In genomic region chr2:37758343-37759015, GRCm38 (mm10) we compare ENCODE assay signal across 8 mouse cellular contexts. TPM values are rescaled to one million over a fixed set of nuclear protein-coding genes. Genes with fewer than 3 reads are reported as not detected.
DNase-seq lines count a peak whose midpoint lies in the region; ATAC-seq and TF ChIP-seq lines count a peak whose summit lies in the region.

No protein-coding gene starts in this region.

- peak overlapping the region; percentile 21; the same call in 1 of the 2 replicates for H3K4me2 ChIP-seq in kidney, postnatal 0 days (ENCODE audit: low read length)
- peak overlapping the region; percentile 27 for H3K4me2 ChIP-seq in forebrain, embryonic 12.5 days

- no peak for TF ChIP-seq CTCF in kidney, postnatal 0 days (IDR thresholded peaks at IDR 0.05; ENCODE audit: low read depth)
- TF ChIP-seq CTCF in lung, adult 2 months (IDR thresholded peaks at IDR 0.05; ENCODE audit: insufficient read depth, low read length) = no peak

- no peak overlapping the region for H3K4me3 ChIP-seq in kidney, postnatal 0 days (replicated peaks; ENCODE audit: low read depth, low read length)
- 0 out of 2 replicates have a peak overlapping the region, but pooled peaks have one; percentile 13 for H3K4me3 ChIP-seq in forebrain, embryonic 12.5 days (replicated peaks)
- H3K4me3 ChIP-seq in lung, adult 2 months (replicated peaks; ENCODE audit: extremely low read depth, low read depth, low read length) = no peak overlapping the region

- ATAC-seq in kidney, postnatal 0 days (replicated peaks; ENCODE audit: low FRiP score, low read depth) = no peak; the same call in 1 of the 2 replicates
- ATAC-seq in forebrain, embryonic 12.5 days (ENCODE audit: low FRiP score) = peak; percentile 52; the same call in 1 of the 2 replicates

- 21% methylated on average over 21 of the region's 21 CpGs for WGBS in kidney, postnatal 0 days
- WGBS in forebrain, embryonic 12.5 days = 12% methylated on average over 21 of the region's 21 CpGs
- WGBS in lung, adult 2 months = 43% methylated on average over 21 of the region's 21 CpGs

- H3K36me3 ChIP-seq in kidney, postnatal 0 days (ENCODE audit: insufficient read depth, low read length) = no peaks in the 10 kb centered on the region
- no peaks in the 10 kb centered on the region for H3K36me3 ChIP-seq in forebrain, embryonic 12.5 days (replicated peaks)

- no peak for TF ChIP-seq POLR2A in lung, adult 2 months (IDR thresholded peaks at IDR 0.05; ENCODE audit: borderline replicate concordance, extremely low read depth, low read depth, low read length)

- no peaks in the 10 kb centered on the region; the same call in 1 of the 2 replicates for H3K4me1 ChIP-seq in kidney, postnatal 0 days (replicated peaks; ENCODE audit: insufficient read depth, low read length)
- H3K4me1 ChIP-seq in forebrain, embryonic 12.5 days = peaks cover 15% of the 10 kb centered on the region
- H3K4me1 ChIP-seq in lung, adult 2 months (ENCODE audit: control insufficient read depth, insufficient read depth, low read length) = no peaks in the 10 kb centered on the region

- no peaks in the 10 kb centered on the region for H3K9me3 ChIP-seq in kidney, postnatal 0 days (replicated peaks; ENCODE audit: low read length)
- no peaks in the 10 kb centered on the region for H3K9me3 ChIP-seq in forebrain, embryonic 12.5 days

- H3K27me3 ChIP-seq in kidney, postnatal 0 days (ENCODE audit: insufficient read depth, low read length) = no peaks in the 10 kb centered on the region
- H3K27me3 ChIP-seq in forebrain, embryonic 12.5 days = peaks cover 54% of the 10 kb centered on the region

- H3K9ac ChIP-seq in kidney, postnatal 0 days (ENCODE audit: low read depth, low read length) = peak overlapping the region; percentile 41; the same call in 1 of the 2 replicates
- H3K9ac ChIP-seq in forebrain, embryonic 12.5 days = 0 out of 2 replicates have a peak overlapping the region, but pooled peaks have one; percentile 18

- peak; percentile 57 for DNase-seq in kidney, postnatal 0 days (ENCODE audit: low spot score)
- DNase-seq in kidney, postnatal 10 days = no peak
- peak; percentile 22 for DNase-seq in lung, adult 2 months
- peak; percentile 64 for DNase-seq in retina, embryonic 14.5 days (ENCODE audit: low spot score)
- DNase-seq in layer of hippocampus, postnatal 25 days (ENCODE audit: extremely low spot score in 1 of 2, low spot score in 1 of 2) = no peak
- no peak for DNase-seq in thymus, adult 18-20 months
- no peak for DNase-seq in cerebellum, postnatal 10 days

- no peak overlapping the region for H3K27ac ChIP-seq in kidney, postnatal 0 days
- peak overlapping the region; percentile 51; the same call in 1 of the 2 replicates for H3K27ac ChIP-seq in forebrain, embryonic 12.5 days

RNA-seq across cellular contexts. Expression of gene Crb2, which starts 17.6 kb away (rescaled TPM):
- 3.1 and 3.3 TPM in 2 replicates for polyA plus RNA-seq in kidney, postnatal 0 days (2015; fragmentation: Nextera tagmentation; extraction: Ambion mirVana)
- 24.8 and 24.9 TPM in 2 replicates for polyA plus RNA-seq in forebrain, embryonic 12.5 days (2016; fragmentation: Nextera tagmentation; extraction: Ambion mirVana)
- 1.7 and 2.4 TPM in 2 replicates for polyA plus RNA-seq in lung, adult 2 months (2012; rRNA removed)
- total RNA-seq in layer of hippocampus, postnatal 25 days (2021) = 1 to 10 TPM; 3.8 to 4.8 TPM

RNA-seq across cellular contexts. Expression of gene Strbp, which starts 54.8 kb away (rescaled TPM):
- polyA plus RNA-seq in kidney, postnatal 0 days (2015; fragmentation: Nextera tagmentation; extraction: Ambion mirVana) = 39.4 and 42.0 TPM in 2 replicates
- 112 and 118 TPM in 2 replicates for polyA plus RNA-seq in forebrain, embryonic 12.5 days (2016; fragmentation: Nextera tagmentation; extraction: Ambion mirVana)
- polyA plus RNA-seq in lung, adult 2 months (2012; rRNA removed) = 2.4 and 4.0 TPM in 2 replicates
- total RNA-seq in layer of hippocampus, postnatal 25 days (2021) = 100 to 1,000 TPM; 150 to 169 TPM

Comparison
In these comparisons a context has a peak if more than half of its experiments do, and no peak if none do; other contexts are left out.
1. DNase-seq: peak in kidney, postnatal 0 days (single experiment), lung, adult 2 months (single experiment) and retina, embryonic 14.5 days (single experiment); none in kidney, postnatal 10 days (single experiment), layer of hippocampus, postnatal 25 days (0 of 2), thymus, adult 18-20 months (0 of 2) and cerebellum, postnatal 10 days (0 of 2).